Mouse (Mus musculus): ENCODE results near the gene Hist2h2aa1.
"Not testable (repeated sequence)": the region's sequence is repeated elsewhere in the genome, so short reads cannot be mapped to it uniquely, and the experiment has no call there.

Gene Hist2h2aa1

DNA sequence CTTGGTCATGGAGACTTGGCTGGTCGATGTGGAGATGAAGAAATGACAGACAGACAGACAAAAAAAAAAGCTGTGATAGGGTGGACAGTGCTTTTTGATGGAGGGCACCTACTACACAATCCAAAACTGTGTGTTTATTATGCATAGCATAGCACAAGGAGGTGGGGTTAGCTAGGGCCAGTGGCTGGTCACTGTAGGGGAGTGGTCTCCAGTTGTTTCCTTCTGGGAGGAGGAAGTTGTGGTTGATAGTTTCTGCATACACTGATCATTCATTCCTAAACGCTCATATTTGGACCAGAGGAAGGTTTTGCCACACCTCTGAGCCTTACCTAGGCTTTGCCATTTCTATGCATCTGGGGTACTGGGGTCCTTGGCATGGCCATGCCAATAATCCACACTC is 14.9 kb upstream of the Hist2h2aa1 start:
- no peak for DNase-seq (ENCODE audit: low read depth)

- DNase-seq (ENCODE audit: low read depth), result no peak
Observed at GRCm38 (mm10) chr3:96230910-96231757, 14.2 kb upstream of the Hist2h2aa1 start.

DNA sequence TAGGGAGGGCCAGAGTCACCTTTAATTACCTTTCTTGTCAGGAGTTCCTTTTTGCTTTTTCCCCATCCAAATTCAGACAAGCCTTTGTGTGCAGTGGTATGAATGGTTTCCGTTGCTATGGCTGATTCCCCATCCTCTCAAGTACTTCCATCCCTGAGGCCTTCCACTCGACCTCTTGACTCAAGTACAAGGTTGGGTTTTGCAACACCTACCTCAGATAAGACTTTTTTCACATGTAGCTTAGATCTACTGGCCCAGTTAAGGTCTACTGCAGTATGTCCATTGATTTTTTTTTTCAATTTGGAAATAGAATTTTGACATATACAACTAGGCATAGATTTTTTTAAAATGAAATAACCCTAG is 13.6 kb upstream of the Hist2h2aa1 start:
- DNase-seq (ENCODE audit: low read depth), result no peak

- DNase-seq (ENCODE audit: low read depth), result no peak
Observed at GRCm38 (mm10) chr3:96234914-96235313, 10.4 kb upstream of the Hist2h2aa1 start.

GRCm38 (mm10) chr3:96235836-96236235 is 9.5 kb upstream of the Hist2h2aa1 start:
- DNase-seq (ENCODE audit: low read depth), result no peak

- no peak for DNase-seq (ENCODE audit: low read depth)
Observed at GRCm38 (mm10) chr3:96236834-96237334, 8.4 kb upstream of the Hist2h2aa1 start.

- no peak for DNase-seq (ENCODE audit: low read depth)
Observed at GRCm38 (mm10) chr3:96237335-96237903, 7.9 kb upstream of the Hist2h2aa1 start.

- DNase-seq (ENCODE audit: low read depth), result no peak
Observed at GRCm38 (mm10) chr3:96237904-96238511, 7.3 kb upstream of the Hist2h2aa1 start.

DNA sequence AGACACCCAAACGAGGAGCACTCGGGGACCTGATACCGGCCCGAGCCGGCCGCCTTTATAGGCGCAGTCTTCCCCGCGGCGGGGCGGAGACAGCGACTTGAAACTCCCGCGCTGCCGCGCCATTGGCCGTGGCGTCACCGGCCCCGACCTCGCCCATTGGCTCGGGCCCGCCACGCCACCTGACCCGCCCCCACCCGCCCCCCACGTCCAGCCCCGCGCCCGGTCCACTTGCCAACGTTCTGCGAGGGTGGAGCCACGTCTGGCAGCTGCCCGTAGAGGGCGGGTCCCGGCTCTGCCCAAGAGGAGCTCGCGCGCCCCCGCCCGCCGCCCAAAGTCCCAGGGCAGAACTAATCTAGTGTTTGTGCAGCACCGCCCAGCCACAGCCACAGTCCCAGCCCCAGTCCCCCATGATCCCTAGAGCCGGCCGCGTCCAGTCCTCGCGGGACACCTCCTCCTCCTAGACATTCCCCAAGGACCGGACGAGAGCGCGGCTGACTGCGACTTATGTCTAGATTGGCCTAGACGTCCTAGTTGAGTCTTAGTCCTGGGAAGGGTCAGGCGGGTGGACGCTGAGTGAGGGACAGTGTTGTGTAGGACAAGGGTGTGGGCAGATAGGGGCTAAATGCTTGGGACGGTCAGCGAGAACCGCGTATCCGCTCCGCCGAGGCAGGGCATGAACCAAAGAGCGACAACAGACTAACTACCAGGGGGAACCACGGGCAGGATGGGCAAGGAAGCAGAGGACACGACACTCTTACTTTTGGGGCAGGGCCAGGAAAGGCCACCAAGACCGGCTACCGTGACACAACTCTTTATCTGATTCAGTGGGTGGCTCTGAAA is 6.1 kb upstream of the Hist2h2aa1 start, which contains the start of gene Hist2h3c2:
Gene Hist2h3c2, minus strand, starts transcription at position 174 of the 840 bp plus-strand sequence.
- DNase-seq (ENCODE audit: low read depth), result not testable (repeated sequence)

DNA sequence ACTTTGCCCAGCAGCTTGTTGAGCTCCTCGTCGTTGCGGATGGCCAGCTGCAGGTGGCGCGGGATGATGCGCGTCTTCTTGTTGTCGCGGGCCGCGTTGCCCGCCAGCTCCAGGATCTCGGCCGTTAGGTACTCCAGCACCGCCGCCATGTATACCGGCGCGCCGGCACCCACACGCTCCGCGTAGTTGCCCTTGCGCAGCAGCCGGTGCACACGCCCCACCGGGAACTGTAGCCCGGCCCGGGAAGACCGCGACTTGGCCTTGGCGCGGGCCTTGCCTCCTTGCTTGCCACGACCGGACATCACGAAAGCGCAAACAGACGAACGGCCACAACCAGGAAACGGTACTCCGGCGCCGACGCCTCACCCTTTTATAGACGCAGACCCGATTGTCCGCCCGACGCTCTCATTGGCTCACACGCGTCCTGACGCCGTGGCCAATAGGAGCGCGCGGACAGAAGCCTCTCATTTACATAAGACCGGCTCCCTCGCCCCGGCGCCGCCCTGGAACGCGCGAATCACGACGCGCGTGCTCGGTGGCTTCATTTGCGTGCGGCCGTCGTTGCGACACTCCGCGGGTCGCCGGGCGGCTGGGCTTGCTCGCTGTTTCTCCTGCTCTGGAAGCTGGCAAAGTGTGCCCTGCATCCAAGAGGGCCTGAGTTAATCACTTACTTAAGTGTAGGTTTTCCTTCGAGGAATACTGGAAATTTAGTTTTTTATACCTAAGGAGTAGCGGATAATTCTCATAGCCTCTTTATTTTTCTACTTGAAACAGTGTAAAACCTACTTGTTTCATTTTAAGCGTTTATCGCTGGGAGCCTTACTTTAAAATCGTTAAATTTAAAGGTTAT is 5.1 kb upstream of the Hist2h2aa1 start, which contains the start of gene Hist2h2aa2:
Gene Hist2h2aa2, minus strand, starts transcription at position 328 of the 850 bp plus-strand sequence.
- DNase-seq (ENCODE audit: low read depth), result not testable (repeated sequence)

DNA sequence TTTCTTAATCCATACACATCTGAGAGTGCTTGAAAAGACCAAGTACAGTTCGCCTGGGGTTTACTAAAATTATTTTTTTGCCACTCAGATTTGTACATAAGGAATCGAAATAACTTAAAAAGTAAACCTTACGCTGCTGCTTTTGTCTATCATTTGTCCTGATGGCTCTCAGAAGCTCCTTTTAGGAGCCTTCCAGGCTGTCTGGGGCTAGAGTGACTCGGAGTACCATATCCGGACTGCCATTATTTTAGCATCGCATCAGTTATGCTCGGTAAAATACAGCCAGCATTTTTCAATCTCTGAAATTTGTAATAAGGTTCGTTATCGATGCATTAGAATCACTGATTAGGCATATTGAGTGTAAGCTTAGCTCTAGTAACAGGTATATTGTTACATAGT is 4.5 kb upstream of the Hist2h2aa1 start:
- no peak for DNase-seq (ENCODE audit: low read depth)

GRCm38 (mm10) chr3:96243921-96244572 is 1.2 kb upstream of the Hist2h2aa1 start:
- no peak for DNase-seq (ENCODE audit: low read depth)

DNA sequence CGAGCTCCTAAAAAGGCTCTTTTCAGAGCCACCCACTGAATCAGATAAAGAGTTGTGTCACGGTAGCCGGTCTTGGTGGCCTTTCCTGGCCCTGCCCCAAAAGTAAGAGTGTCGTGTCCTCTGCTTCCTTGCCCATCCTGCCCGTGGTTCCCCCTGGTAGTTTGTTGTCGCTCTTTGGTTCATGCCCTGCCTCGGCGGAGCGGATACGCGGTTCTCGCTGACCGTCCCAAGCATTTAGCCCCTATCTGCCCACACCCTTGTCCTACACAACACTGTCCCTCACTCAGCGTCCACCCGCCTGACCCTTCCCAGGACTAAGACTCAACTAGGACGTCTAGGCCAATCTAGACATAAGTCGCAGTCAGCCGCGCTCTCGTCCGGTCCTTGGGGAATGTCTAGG is 721 bp downstream of the Hist2h2aa1 start:
- not testable (repeated sequence) for DNase-seq (ENCODE audit: low read depth)

DNA sequence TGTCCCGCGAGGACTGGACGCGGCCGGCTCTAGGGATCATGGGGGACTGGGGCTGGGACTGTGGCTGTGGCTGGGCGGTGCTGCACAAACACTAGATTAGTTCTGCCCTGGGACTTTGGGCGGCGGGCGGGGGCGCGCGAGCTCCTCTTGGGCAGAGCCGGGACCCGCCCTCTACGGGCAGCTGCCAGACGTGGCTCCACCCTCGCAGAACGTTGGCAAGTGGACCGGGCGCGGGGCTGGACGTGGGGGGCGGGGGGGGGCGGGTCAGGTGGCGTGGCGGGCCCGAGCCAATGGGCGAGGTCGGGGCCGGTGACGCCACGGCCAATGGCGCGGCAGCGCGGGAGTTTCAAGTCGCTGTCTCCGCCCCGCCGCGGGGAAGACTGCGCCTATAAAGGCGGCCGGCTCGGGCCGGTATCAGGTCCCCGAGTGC is 1.1 kb downstream of the Hist2h2aa1 start, which contains the start of gene Hist2h3c1:
Gene Hist2h3c1, plus strand, starts transcription at position 259 of the 430 bp plus-strand sequence.
- not testable (repeated sequence) for DNase-seq (ENCODE audit: low read depth)

DNA sequence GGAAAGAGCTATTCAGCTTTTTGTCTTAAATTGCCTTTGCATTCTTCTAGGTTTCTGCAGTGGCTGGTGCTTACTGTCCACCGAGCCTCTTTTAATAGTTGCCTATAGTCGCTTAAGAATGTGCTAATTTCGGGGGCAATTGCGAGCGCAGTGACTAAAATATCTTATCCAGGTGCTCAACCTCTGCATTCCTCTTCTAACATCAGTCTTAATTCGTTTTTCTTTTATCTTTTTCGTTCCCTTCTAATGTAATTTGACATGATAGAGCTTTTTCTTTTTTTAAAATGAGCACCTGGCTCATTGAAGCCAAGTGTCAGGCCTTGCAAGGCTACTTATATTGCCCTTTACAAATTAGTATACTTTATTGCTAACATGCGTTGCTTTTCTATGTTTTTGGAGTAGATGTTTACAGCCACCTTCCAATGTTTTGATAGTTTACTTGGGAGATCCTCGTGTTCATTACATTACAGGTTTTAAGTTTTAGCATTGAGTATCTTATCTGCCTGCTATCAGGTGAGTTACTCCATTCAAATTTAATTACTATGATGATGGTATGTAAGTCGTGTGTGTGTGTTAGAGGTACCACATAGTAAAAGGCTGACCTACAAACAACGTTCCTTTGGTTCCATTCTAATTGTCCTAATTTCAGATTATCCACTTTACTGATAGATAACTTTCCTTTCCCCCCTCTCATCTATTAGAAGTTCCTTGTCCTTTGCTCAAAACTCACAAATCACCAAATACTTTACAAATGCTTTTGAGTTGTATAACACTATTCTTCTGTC is 2.3 kb downstream of the Hist2h2aa1 start:
- DNase-seq (ENCODE audit: low read depth), result no peak

- no peak for DNase-seq (ENCODE audit: low read depth)
Observed at GRCm38 (mm10) chr3:96248141-96249033, 3.1 kb downstream of the Hist2h2aa1 start.

DNA sequence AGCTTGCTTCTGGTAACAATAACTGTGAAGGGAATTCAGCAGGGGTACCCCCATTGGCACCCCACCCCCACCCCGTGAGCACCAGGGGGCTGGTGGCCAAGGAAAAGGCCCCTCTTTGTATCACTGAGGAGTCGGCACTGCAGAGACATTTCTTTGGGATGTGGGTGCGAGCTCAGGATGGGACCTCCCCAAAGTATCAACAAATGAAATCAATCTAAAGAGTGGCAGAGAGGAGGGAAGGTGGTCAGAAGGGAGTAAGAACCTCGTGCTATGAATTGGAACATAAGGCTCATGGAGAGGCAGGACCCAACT is 3.7 kb downstream of the Hist2h2aa1 start:
- DNase-seq (ENCODE audit: low read depth), result no peak

DNA sequence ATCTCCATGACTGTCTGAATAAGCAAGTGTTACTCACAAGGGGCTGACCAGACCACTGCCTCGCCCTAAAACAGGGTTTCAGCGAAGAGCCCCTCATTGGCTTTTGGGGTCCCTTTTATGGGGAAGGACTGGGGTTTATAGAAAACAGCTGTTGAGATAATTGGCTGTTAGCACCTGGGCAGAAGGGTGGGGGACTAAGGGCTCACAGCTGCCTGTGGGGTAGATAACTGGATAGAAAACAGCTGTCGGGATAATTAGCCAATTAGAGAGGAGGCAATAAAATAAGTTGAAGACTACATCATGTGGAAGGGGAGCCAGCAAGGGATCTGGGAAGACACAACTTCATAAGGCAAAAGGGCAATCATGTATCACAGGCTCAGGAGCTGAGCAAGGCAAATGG is 5.6 kb downstream of the Hist2h2aa1 start:
- DNase-seq (ENCODE audit: low read depth), result no peak

- DNase-seq (ENCODE audit: low read depth), result no peak
Observed at GRCm38 (mm10) chr3:96251787-96252186, 6.5 kb downstream of the Hist2h2aa1 start.

Measured in c-Kit-positive CD71-negative TER-119-negative erythroid progenitor cells, embryonic 14.5 days (primary cell).